Mouse (Mus musculus) Patski (cell line): ENCODE data around the gene Utf1. TPM values are rescaled to one million over a fixed set of nuclear protein-coding genes. Genes with fewer than 3 reads are reported as not detected.

Source experiments
- ATAC-seq: fragments of 100-300 bp; one replicate; pipeline ENCODE4 v1.8.0; 2021
- CTCF ChIA-PET: fragments of 350-600 bp; sonication (Branson Sonifier 250); formaldehyde crosslinking; loops from one replicate; lab custom pipeline; 2022; ENCODE audit warnings: inconsistent platforms; lab: Charles Lee
- POLR2A ChIA-PET: fragments of 350-600 bp; sonication (Branson Sonifier 250); formaldehyde crosslinking; loops from one replicate; lab custom pipeline; 2022; ENCODE audit warnings: antibody characterized with exemption, inconsistent platforms; lab: Charles Lee
- DNase-seq: peaks from one replicate; pipeline ENCODE4 v3.0.0-alpha.2; 2011; ENCODE audit warnings: low read depth, low spot score
- H3K27me3 ChIP-seq: fragments of 371-371 bp; one replicate; pipeline ENCODE4 v1.5.1; 2021
- CTCF ChIP-seq: fragments of 100-300 bp; IDR thresholded peaks from one replicate; pipeline ENCODE4 v1.5.1; 2021
- in situ Hi-C: fragments of 300-500 bp; cut with MboI; formaldehyde crosslinking; loops from 3 replicates; pipeline ENCODE4 v1.11.1; 2018; ENCODE audit warnings: low pct_unique_long_range_greater_than_20kb, mixed read lengths
- polyA plus RNA-seq: library from polyadenylated mRNA; unstranded; gene quantifications from one replicate; pipeline ENCODE4 v1.2.3, GENCODE M21; 2021

The Utf1 gene
- polyA plus RNA-seq, 1 experiment from 2014 or later: not detected

- no peak for DNase-seq
- ATAC-seq: no peak
- in situ Hi-C loops: no loop called here
- H3K27me3 ChIP-seq: no peaks in the 10 kb centered on the region
- POLR2A ChIA-PET: no interaction called here
- CTCF ChIA-PET: no interaction called here
- no peak for TF ChIP-seq CTCF
These were observed 6.5 kb upstream of the Utf1 start for GRCm38 (mm10) chr7:139937138-139937537.

GRCm38 (mm10) chr7:139937810-139938209 is 5.8 kb upstream of the Utf1 start:
- TF ChIP-seq CTCF: no peak
- ChIA-PET POLR2A (no interaction called here), CTCF (interaction anchor here (0.7 kb wide), 1 partner anchor 27 kb away, joined by 3 read pairs; no protein-coding TSS in a partner anchor)
- no peaks in the 10 kb centered on the region for H3K27me3 ChIP-seq
- no peak for DNase-seq
- in situ Hi-C loops: no loop called here
- ATAC-seq: no peak

GRCm38 (mm10) chr7:139940476-139941209 is 2.9 kb upstream of the Utf1 start:
- ATAC-seq (no peak), DNase-seq (no peak)
- in situ Hi-C loops: no loop called here
- ChIA-PET POLR2A (interaction anchor here (1.6 kb wide), 1 partner anchor 17 kb away, joined by 3 read pairs; no protein-coding TSS in a partner anchor), CTCF (no interaction called here)
- H3K27me3 ChIP-seq: peaks cover 12% of the 10 kb centered on the region
- no peak for TF ChIP-seq CTCF

GRCm38 (mm10) chr7:139944291-139945240 is 977 bp downstream of the Utf1 start:
- in situ Hi-C loops: no loop called here
- ChIA-PET CTCF (no interaction called here), POLR2A (no interaction called here)
- DNase-seq (no peak), ATAC-seq (no peak)
- TF ChIP-seq CTCF: no peak
- peaks cover 12% of the 10 kb centered on the region for H3K27me3 ChIP-seq

- no peak for ATAC-seq
- POLR2A ChIA-PET: interaction anchor here (0.7 kb wide), 1 partner anchor 124 kb away, joined by 4 read pairs; no protein-coding TSS in a partner anchor
- DNase-seq: no peak
- TF ChIP-seq CTCF: no peak
- peaks cover 12% of the 10 kb centered on the region for H3K27me3 ChIP-seq
- CTCF ChIA-PET: no interaction called here
- in situ Hi-C loops: no loop called here
These were observed 1.9 kb downstream of the Utf1 start for GRCm38 (mm10) chr7:139945516-139945915.

GRCm38 (mm10) chr7:139946032-139946431 is 2.4 kb downstream of the Utf1 start:
- ChIA-PET POLR2A (interaction anchor here (0.7 kb wide), 1 partner anchor 124 kb away, joined by 4 read pairs; no protein-coding TSS in a partner anchor), CTCF (no interaction called here)
- TF ChIP-seq CTCF: no peak
- peaks cover 12% of the 10 kb centered on the region for H3K27me3 ChIP-seq
- in situ Hi-C loops: no loop called here
- DNase-seq: no peak
- ATAC-seq: no peak

GRCm38 (mm10) chr7:139949893-139950282 is 6.3 kb downstream of the Utf1 start:
- in situ Hi-C loops: no loop called here
- CTCF ChIA-PET: interaction anchor here (1.2 kb wide), 1 partner anchor 44 kb away, joined by 3 read pairs; no protein-coding TSS in a partner anchor

GRCm38 (mm10) chr7:139950283-139950971 is 6.8 kb downstream of the Utf1 start:
- in situ Hi-C loops: no loop called here
- H3K27me3 ChIP-seq: no peaks in the 10 kb centered on the region
- TF ChIP-seq CTCF: no peak
- ChIA-PET CTCF (interaction anchor here (1.2 kb wide), 1 partner anchor 44 kb away, joined by 3 read pairs; no protein-coding TSS in a partner anchor), POLR2A (interaction anchor here (0.7 kb wide), 1 partner anchor 34 kb away, joined by 5 read pairs; no protein-coding TSS in a partner anchor)
- DNase-seq (no peak), ATAC-seq (peak; percentile 69)

More at GRCm38 (mm10) chr7:139949893-139950282, 6.3 kb downstream of the Utf1 start:
- TF ChIP-seq CTCF: no peak
- no peak for DNase-seq
- H3K27me3 ChIP-seq: no peaks in the 10 kb centered on the region
- POLR2A ChIA-PET: no interaction called here
- ATAC-seq: peak; percentile 53

GRCm38 (mm10) chr7:139951079-139951478 is 7.5 kb downstream of the Utf1 start:
- in situ Hi-C loops: no loop called here
- CTCF ChIA-PET: no interaction called here
- DNase-seq: no peak
- POLR2A ChIA-PET: no interaction called here
- TF ChIP-seq CTCF: no peak
- no peak for ATAC-seq
- no peaks in the 10 kb centered on the region for H3K27me3 ChIP-seq
